Mouse (Mus musculus) midbrain, embryonic 10.5 days (tissue): ENCODE measurements around the gene Prr14. TPM values are rescaled to one million over a fixed set of nuclear protein-coding genes. Genes with fewer than 3 reads are reported as not detected.
A peak's percentile ranks its signal among the peaks of the same experiment; 100 is the strongest.
"Not testable (repeated sequence)": the region's sequence is repeated elsewhere in the genome, so short reads cannot be mapped to it uniquely, and the experiment has no call there.

Source experiments
- DNase-seq: peaks from one replicate; pipeline ENCODE4 v3.0.0-alpha.2; 2017; ENCODE audit warnings: low spot score
- H3K27ac ChIP-seq: fragments of 300-500 bp; sonication (generic); replicated peaks from 2 replicates; pipeline ENCODE4 v1.5.1; 2016; ENCODE audit warnings: mild to moderate bottlenecking
- H3K27me3 ChIP-seq: fragments of 300-500 bp; sonication (generic); 2 replicates; pipeline ENCODE4 v1.6.1; 2016; ENCODE audit warnings: low read depth, mild to moderate bottlenecking; ENCODE audit not compliant: poor library complexity, severe bottlenecking
- H3K36me3 ChIP-seq: fragments of 300-500 bp; sonication (generic); 2 replicates; pipeline ENCODE4 v1.6.1; 2016; ENCODE audit warnings: mild to moderate bottlenecking, moderate library complexity
- H3K4me1 ChIP-seq: fragments of 300-500 bp; sonication (generic); 2 replicates; pipeline ENCODE4 v1.6.1; 2016
- H3K4me3 ChIP-seq: fragments of 300-500 bp; sonication (generic); 2 replicates; pipeline ENCODE4 v1.5.1; 2016; ENCODE audit warnings: mild to moderate bottlenecking, moderate library complexity
- H3K9me3 ChIP-seq: fragments of 300-500 bp; sonication (generic); replicated peaks from 2 replicates; pipeline ENCODE4 v1.6.1; 2016; ENCODE audit warnings: mild to moderate bottlenecking
- WGBS: fragments of 180-500 bp; shearing (Covaris S2); methylation state at CpG from one replicate; pipeline ENCODE4 v1.1.7; 2016; 5-methylcytosine and 5-hydroxymethylcytosine counted together
- polyA plus RNA-seq: library from polyadenylated mRNA; unstranded; fragments of >200 nt; fragmentation: Nextera tagmentation; extraction: Ambion mirVana; gene quantifications from 2 replicates; pipeline ENCODE4 v1.2.1, GENCODE M21; 2016

Prr14 gene
- polyA plus RNA-seq, 1 experiment from 2014 or later = 56.0 TPM

DNA sequence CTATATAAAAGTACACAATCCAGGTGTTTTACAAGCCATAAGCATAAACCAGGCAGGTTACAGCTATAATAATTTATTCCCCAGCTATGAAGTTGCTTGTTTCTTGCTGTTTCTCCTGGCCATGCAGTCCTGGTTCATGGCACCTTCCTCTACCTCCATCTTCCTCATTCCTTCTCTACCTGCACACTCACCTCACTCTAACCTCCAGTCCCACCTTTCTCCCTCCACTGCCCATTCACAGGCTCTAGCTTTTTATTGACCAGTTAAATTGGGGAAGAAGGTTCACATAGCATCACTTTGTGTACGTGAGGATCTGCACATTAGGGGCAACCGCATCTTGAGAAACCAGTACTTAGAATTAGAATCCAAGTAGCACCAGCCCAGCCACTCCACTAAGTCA, 6.4 kb upstream of the Prr14 start:
- Histone ChIP-seq H3K36me3 (peaks cover 71% of the 10 kb centered on the region), H3K27me3 (no peaks in the 10 kb centered on the region), H3K4me3 (0 out of 2 replicates have a peak overlapping the region, but pooled peaks have one; percentile 16), H3K4me1 (peaks cover 40% of the 10 kb centered on the region), H3K9me3 (peaks cover 16% of the 10 kb centered on the region), H3K27ac (no peak overlapping the region)
- 95% methylated on average over 2 of the region's 2 CpGs for WGBS
- no peak for DNase-seq

DNA sequence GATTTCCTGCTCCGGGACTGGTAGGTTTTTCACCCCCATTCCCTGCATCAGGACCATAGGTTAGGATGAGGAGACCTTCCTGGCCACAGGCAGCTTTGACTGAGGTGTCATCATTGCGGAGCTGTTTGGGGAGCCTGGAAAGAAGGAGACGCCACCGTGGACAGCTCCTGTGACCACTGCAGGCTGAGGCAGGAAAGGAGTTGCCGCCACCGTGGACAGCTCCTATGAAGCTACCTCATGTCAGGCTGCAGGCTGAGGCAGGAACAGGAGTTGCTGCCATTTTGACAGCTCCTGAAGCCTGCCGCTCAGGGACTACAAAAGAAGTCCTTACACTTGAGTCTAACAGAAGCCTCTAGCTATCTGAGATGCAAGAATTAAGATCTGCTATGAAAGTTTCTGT, 4.5 kb upstream of the Prr14 start:
- Histone ChIP-seq H3K9me3 (peaks cover 16% of the 10 kb centered on the region), H3K27me3 (no peaks in the 10 kb centered on the region), H3K4me3 (no peak overlapping the region), H3K27ac (no peak overlapping the region), H3K36me3 (peaks cover 85% of the 10 kb centered on the region), H3K4me1 (peaks cover 32% of the 10 kb centered on the region)
- DNase-seq = no peak
- 89% methylated on average over 7 of the region's 7 CpGs for WGBS

DNA sequence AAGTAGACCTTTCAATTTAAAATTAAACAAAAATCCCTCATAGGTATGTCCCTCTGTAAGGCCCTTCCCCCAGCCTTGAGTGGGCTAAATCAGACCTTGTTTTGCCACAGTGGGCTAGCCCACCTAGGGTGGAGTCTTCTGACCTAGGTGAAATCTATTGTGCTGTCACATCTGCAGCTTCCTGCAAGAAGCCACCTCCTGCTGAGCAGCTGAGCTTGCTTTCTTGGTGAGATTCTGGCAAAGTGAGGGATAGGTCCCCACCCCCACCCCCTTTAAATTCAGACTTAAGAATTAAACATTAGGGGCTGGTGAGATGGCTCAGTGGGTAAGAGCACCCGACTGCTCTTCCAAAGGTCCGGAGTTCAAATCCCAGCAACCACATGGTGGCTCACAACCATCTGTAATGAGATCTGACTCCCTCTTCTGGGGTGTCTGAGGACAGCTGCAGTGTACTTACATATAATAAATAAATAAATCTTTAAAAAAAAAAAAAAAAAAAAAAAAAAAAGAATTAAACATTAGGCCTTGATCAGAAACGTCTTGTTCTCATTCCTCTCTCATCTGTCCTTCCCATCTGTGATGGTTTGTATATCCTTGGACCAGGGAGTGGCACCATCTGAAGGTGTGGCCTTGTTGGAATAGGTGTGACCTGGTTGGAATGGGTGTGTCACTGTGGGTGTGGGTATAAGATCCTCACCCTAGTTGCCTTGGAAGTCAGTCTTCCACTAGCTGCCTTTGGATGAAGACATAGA, 864 bp upstream of the Prr14 start:
- not testable (repeated sequence) for DNase-seq, H3K4me1 ChIP-seq, H3K27me3 ChIP-seq, H3K27ac ChIP-seq, H3K4me3 ChIP-seq
- WGBS = 83% methylated on average over 3 of the region's 3 CpGs
- Histone ChIP-seq H3K36me3 (peaks cover 89% of the 10 kb centered on the region), H3K9me3 (peaks cover 19% of the 10 kb centered on the region)

DNA sequence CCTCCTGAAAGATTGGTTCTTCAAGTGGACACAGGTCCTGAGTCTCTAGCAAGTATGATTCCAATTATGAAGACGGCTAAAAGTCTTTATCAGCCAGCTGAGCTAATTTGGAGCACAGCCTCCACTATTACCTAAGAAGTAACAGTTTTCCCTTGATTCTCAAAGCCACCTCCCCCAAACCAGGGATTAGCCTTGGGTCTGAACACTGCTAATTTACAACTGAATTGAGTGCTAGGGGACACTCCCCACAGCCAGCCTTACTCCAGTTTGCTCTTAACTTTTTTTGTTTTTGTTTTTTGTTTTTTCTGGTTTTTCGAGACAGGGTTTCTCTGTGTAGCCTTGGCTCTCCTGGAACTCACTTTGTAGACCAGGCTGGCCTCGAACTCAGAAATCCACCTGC, 5.8 kb downstream of the Prr14 start:
- Histone ChIP-seq H3K9me3 (peaks cover 3% of the 10 kb centered on the region; the same call in 1 of the 2 replicates), H3K27ac (no peak overlapping the region), H3K4me1 (peaks cover 11% of the 10 kb centered on the region), H3K27me3 (no peaks in the 10 kb centered on the region), H3K36me3 (peaks cover 92% of the 10 kb centered on the region), H3K4me3 (no peak overlapping the region)
- 88% methylated on average over 3 of the region's 3 CpGs for WGBS
- DNase-seq = no peak

DNA sequence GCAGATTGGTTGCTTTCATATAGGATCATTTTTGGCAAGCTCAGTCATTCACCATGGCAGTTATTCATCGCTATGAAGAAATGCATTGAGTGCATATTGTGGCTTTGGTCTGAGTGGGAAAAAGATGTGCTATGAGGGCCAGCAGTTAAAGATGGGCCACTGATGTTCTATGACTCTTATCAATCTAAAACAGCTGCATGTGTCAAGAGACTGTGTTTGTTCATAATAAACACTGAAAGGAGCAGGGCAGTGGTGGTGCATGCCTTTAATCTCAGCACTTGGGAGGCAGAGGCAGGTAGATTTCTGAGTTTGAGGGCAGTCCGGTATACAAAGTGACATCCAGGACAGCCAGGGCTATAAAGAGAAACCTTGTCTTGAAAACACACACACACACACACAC, 6.3 kb downstream of the Prr14 start:
- H3K27me3 ChIP-seq, DNase-seq, H3K27ac ChIP-seq, H3K4me3 ChIP-seq, H3K9me3 ChIP-seq: not testable (repeated sequence)
- Histone ChIP-seq H3K36me3 (peaks cover 87% of the 10 kb centered on the region), H3K4me1 (peaks cover 12% of the 10 kb centered on the region)
- WGBS = over 99% methylated on average over 2 of the region's 2 CpGs

DNA sequence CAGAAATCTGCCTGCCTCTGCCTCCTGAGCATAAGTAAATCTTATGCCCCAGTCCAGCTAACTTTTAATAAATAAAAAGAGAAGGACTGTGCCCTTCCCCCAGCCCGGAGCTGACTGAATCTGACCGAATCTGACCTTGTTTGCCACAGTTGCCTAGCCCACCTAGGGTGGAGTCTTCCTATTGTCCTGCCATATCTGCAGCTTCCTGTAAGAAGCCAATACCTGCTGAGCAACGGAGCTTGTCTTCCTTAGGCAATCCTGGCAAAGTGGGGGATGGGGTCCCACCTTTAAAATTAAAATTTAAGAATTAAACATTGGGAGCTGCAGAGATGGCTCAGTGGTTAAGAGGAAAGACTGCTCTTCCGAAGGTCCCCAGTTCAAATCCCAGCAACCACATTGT, 7.2 kb downstream of the Prr14 start:
- Histone ChIP-seq H3K4me3 (no peak overlapping the region), H3K27ac (no peak overlapping the region), H3K27me3 (no peaks in the 10 kb centered on the region), H3K9me3 (peaks cover 3% of the 10 kb centered on the region; the same call in 1 of the 2 replicates), H3K4me1 (peaks cover 12% of the 10 kb centered on the region), H3K36me3 (peaks cover 78% of the 10 kb centered on the region)
- WGBS = 94% methylated on average over 4 of the region's 4 CpGs
- no peak for DNase-seq

DNA sequence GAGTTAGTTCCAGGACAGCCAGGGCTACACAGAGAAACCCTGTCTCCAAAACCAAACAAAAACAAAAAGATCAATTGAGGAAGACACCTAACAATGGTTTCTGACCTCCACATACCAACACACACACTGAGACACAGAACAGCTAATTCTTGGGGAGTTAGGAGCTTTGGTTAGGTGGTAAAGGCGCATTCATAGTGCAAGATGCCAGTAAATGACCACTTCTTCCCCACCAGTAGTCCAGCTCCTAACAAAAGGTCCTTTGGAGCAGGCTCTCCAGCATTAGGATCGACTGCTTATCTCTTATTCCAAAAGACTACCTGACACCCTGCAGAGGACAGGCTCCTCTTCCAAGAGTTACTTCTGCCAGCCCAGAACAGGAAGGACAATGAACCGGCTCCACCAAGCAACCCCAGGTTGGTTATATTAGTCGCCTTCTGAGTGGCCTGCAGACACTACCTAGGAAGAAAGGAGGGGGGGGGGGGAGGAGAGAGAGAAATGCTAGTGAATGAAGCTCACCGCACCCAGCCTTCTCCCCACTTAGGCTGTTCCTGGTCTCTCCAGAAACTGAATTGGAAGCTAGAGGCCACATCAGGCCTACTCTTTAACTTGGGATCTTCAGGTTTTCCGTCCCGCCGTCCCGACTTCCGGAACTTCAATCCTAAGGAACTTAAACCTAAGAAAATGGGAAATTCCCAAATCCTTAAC, 10.8 kb downstream of the Prr14 start:
- DNase-seq = peak; percentile 50
- 9% methylated on average over 10 of the region's 10 CpGs for WGBS
- H3K36me3 ChIP-seq = peaks cover 65% of the 10 kb centered on the region
- peaks cover 25% of the 10 kb centered on the region for H3K4me1 ChIP-seq
- no peaks in the 10 kb centered on the region; the same call in 1 of the 2 replicates for H3K9me3 ChIP-seq
- no peaks in the 10 kb centered on the region for H3K27me3 ChIP-seq
- peak overlapping the region; percentile 97 for H3K27ac ChIP-seq
- H3K4me3 ChIP-seq = peak overlapping the region; percentile 92

DNA sequence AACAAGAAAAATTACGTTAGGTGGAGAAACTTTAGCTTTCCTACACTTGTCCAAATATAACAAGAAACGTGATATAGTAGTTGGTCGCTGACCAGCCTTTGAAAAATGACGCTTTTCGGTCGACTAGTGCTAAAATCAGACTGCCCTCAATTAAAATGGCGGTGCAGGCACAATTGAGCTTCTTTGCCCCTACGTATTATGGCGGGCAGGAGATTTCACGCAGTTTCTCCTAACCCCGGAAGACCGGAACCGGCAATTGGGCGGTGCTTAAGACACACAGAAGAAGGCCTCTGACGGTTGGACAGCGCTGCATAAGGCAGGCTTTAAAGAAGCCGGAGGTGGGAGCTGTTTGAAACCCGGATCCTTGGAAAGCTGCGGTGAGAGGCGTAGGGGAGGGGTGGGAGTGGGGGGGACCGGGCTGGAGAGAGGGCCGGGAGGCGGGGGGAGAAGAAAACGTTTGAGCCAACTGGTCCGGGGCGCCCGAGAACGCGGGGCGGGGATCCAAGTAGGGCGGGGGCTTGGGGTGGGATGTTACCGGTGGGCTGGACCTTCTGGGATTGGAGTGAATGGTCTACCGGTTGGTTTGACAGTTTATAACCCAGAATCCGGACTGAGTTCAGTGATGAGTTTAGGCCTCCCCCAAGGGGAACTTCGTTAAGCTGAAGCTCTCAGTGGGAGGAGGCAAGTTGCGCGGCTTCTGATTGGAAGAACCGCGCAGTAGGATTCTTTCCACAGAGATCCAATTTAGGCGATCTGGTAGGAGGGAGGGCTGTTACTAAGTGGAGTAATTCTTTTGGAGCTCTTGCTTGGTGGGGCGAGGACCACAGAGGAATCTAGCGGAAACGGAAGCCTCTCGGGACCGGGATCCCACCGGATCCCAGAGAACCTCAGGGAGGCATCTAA, 11.6 kb downstream of the Prr14 start:
- Histone ChIP-seq H3K4me3 (peak overlapping the region; percentile 92), H3K4me1 (peaks cover 25% of the 10 kb centered on the region), H3K27me3 (no peaks in the 10 kb centered on the region), H3K27ac (peak overlapping the region; percentile 97), H3K9me3 (no peaks in the 10 kb centered on the region; the same call in 1 of the 2 replicates), H3K36me3 (peaks cover 65% of the 10 kb centered on the region)
- WGBS = 1% methylated on average over 44 of the region's 46 CpGs
- peak; percentile 90 for DNase-seq

DNA sequence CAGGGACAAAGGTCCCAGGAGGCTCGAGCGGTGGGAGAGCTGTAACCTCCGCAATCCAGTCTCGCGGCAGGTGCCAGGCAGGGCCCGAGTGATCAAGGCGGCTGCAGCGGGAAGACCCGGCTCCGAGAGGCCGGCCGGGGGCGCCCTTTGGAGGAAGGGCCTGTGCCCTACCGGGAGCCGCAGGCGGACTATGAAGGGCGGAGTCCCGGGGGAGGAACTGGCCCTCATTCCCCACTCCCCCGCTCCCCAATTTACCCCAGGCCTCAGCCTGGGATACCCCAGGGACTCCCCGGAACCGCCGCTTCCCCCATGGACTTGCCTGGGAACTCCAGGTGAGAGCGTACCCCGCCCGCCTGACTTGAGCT, 12.2 kb downstream of the Prr14 start:
- under 1% methylated on average over 24 of the region's 25 CpGs for WGBS
- peaks cover 65% of the 10 kb centered on the region for H3K36me3 ChIP-seq
- no peak for DNase-seq

DNA sequence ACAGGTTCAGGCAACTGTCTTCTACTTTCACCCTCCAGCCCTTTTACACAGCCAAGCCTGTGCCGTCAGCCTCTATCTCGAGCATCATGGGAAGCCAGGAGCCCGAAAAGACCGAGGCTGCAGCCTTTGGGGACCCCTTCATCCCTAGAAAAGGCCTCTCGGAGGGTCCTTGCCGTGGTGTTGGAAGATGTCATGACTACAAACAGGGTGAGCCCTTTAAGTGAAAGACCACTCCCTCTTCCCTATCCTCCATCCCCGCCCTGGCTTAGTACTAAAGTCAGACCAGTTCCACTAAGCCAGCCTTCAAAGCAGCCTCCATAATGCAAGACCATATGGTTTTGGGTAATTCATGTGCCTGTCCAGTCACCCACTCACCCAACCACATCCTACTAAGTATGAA, 12.6 kb downstream of the Prr14 start:
- H3K36me3 ChIP-seq = peaks cover 65% of the 10 kb centered on the region
- no peaks in the 10 kb centered on the region; the same call in 1 of the 2 replicates for H3K9me3 ChIP-seq
- H3K27ac ChIP-seq = peak overlapping the region; percentile 97
- H3K4me3 ChIP-seq = peak overlapping the region; percentile 92
- no peaks in the 10 kb centered on the region for H3K27me3 ChIP-seq
- DNase-seq = no peak
- peaks cover 34% of the 10 kb centered on the region for H3K4me1 ChIP-seq
- 4% methylated on average over 7 of the region's 7 CpGs for WGBS

More for the DNA sequence above, 12.2 kb downstream of the Prr14 start:
- H3K27ac ChIP-seq = peak overlapping the region; percentile 97
- no peaks in the 10 kb centered on the region; the same call in 1 of the 2 replicates for H3K9me3 ChIP-seq
- no peaks in the 10 kb centered on the region for H3K27me3 ChIP-seq
- H3K4me1 ChIP-seq = peaks cover 30% of the 10 kb centered on the region
- H3K4me3 ChIP-seq = peak overlapping the region; percentile 92

DNA sequence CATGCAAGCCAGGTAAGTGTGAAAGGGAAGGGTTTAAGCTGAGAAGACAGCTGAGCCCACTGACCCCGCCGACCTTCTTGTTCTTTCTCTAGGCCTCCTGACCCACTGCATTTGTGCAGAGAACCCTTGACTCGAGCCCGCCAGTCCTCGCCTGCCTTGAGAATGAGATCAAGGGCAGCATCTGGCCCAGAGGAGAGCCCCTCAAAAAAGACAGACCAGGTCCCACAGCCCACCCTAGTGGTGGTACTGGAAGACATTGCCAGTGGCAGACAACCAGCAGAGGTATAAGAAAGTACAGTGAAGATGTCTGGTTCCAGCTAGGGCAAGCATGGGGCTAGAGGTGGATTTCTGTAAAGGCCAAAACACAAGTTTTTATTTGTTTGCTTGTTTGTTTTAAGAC, 14.3 kb downstream of the Prr14 start:
- H3K27me3 ChIP-seq = no peaks in the 10 kb centered on the region
- H3K36me3 ChIP-seq = peaks cover 51% of the 10 kb centered on the region
- 80% methylated on average over 5 of the region's 5 CpGs for WGBS
- peaks cover 41% of the 10 kb centered on the region for H3K4me1 ChIP-seq
- H3K27ac ChIP-seq = no peak overlapping the region
- DNase-seq = no peak
- no peaks in the 10 kb centered on the region for H3K9me3 ChIP-seq
- H3K4me3 ChIP-seq = peak overlapping the region; percentile 16; the same call in 1 of the 2 replicates

DNA sequence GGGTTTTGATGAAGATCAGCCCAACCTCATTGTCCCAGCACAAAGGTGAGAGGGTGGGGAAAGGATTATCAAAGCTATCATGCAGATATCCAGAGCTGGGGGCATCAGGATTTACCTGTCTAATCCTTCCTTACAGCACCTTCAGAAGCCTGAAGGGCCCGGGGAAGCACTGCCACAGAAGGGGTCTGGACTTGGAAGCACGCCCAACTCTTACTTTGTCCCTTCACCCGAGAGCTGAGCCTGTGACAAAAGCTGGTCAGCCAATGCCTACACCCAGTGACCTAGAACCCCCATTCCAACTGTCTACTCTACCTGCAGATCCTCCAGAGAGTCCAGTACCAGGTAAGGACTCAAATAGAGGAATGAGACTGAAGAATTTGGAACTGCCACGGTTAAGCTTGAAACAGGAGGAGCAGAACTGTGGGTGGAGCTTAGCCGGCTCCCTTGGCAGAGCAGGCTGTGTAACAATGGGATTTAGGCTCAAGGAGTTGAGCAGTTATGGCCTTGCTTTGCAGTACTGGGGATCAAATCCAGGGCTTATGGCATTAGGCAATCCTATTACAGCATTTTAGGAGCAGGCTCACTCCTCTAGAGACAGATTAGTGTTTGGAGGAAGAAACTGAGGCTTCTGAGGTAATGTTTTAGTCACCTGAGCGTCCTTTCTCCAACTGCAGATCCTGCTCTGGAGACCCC, 15.1 kb downstream of the Prr14 start:
- 84% methylated on average over 6 of the region's 6 CpGs for WGBS
- no peak overlapping the region for H3K27ac ChIP-seq
- H3K27me3 ChIP-seq = no peaks in the 10 kb centered on the region
- DNase-seq = no peak
- H3K4me3 ChIP-seq = peak overlapping the region; percentile 14; the same call in 1 of the 2 replicates
- no peaks in the 10 kb centered on the region for H3K9me3 ChIP-seq
- peaks cover 43% of the 10 kb centered on the region for H3K36me3 ChIP-seq
- H3K4me1 ChIP-seq = peaks cover 39% of the 10 kb centered on the region
